10 mouse cellular contexts compared by ENCODE assay signal in genomic region chr15:93062213-93063131, GRCm38 (mm10).
DNase-seq lines count a peak whose midpoint lies in the region.
"Had no signal": no experiment of that assay in that cellular context is flagged by ENCODE, and none has a peak within 500 bp of the region (broad histone marks: within the 10 kb centered on the region; RNA-seq: fewer than 3 reads in every experiment).

No protein-coding gene starts in this region.

- intact Hi-C loops in gastrocnemius, postnatal 14 days (cut with DNase I; ENCODE audit: low total_unique reads) = no loop called here

- peak; percentile 14 for DNase-seq in gastrocnemius, postnatal 14 days
- DNase-seq in gastrocnemius, adult 8-10 months (ENCODE audit: low spot score in 2 of 2) = no peak
- peak; percentile 8 for DNase-seq in right cerebral cortex, postnatal 4 days
- no peak for DNase-seq in right cerebral cortex, adult 18-20 months
- peak; percentile 10 for DNase-seq in kidney, postnatal 14 days
- no peak for DNase-seq in spleen, postnatal 14 days (ENCODE audit: low spot score in 2 of 2)
- no peak for DNase-seq in heart, adult 8-10 months (ENCODE audit: low spot score)
- DNase-seq: heart, postnatal 14 days; lung, adult 18-20 months; thymus, postnatal 14 days had no signal

Comparison
In these comparisons a context has a peak if more than half of its experiments do, and no peak if none do; other contexts are left out.
1. DNase-seq: peak in gastrocnemius, postnatal 14 days (single experiment), right cerebral cortex, postnatal 4 days (single experiment) and kidney, postnatal 14 days (single experiment); none in gastrocnemius, adult 8-10 months (0 of 2), right cerebral cortex, adult 18-20 months (single experiment), spleen, postnatal 14 days (0 of 2) and heart, adult 8-10 months (single experiment).